Mouse (Mus musculus) cerebral cortex, adult 2 months (tissue): ENCODE results near the gene Galnt6.

ENCODE experiments used
- WGBS: fragments of 180-500 bp; shearing (Covaris S2); methylation state at CpG from one replicate; pipeline ENCODE4 v1.1.7; 2018; 5-methylcytosine and 5-hydroxymethylcytosine counted together

Galnt6 gene

DNA sequence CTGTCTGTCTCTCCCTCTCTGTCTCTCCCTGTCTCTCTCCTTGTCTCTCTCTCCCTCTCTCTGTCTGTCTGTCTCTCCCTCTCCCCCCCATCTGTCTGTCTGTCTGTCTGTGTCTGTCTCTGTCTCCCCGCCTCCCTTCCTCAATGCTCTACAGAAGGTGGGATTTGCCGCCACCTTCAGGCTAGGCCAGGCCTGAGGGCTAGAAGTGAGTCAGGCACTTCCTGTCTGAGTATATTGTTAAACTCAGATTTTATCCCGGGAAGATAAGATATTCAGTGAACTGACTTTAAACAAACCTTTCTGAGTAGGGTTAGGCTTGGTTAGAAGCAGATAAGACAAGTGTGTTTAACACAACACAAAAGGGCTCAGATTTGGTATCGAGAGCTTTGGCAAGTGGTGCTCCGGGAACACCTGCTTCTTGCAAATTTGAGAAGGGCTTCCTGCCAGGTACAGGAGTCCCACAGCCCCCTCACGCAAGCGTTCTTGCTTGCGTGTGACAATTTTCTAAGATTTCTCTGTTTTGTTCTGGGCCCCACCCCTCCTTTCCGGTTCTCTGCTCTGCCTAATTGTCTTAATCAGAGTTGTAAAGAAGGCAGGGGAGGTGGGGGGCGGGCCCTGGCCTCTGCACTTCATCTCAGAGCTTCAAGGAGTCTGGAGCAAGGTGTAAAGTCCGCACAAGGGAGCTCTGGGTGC lies 25.8 kb upstream of the Galnt6 start:
- 4% methylated on average over 11 of the region's 11 CpGs for WGBS

DNA sequence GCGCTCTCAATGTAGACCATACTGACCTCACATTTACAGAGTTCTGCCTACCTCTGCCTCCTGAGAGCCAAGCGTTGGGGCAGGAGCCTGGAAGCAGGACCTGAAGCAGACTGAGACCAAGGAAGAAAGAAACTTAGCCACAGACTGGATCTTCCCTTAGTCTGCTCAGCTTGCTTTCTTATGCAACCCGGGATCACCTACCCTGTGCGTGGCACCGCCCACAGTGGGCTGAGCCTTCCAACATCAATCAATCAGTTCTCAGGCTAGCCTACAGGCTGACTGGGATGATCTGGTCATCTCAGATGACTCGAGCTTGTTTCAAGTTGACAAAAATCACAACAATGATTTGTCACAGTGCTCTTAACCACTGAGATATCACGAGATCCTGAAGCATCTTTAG lies 24.9 kb upstream of the Galnt6 start:
- 73% methylated on average over 7 of the region's 7 CpGs for WGBS

DNA sequence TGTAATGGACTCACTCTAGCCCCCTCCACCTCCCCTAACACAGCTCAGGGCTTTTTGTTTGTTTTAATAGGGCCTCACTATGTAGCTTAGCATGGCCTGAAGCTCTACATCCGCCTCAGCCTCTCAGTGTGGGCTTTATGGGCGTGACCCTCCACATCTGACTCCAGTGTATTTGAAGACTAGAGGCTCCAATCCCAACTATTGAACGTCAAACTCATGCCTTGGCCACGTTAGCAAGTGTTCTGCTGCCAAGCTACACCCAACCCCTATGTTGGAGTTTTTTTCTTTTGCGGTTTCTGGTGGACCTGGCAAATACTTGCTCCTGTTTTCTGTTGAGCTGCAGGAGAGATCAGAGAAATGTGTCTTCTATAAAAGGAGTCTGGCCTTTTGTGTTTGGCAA lies 23.9 kb upstream of the Galnt6 start:
- WGBS, result 69% methylated on average over 5 of the region's 5 CpGs

DNA sequence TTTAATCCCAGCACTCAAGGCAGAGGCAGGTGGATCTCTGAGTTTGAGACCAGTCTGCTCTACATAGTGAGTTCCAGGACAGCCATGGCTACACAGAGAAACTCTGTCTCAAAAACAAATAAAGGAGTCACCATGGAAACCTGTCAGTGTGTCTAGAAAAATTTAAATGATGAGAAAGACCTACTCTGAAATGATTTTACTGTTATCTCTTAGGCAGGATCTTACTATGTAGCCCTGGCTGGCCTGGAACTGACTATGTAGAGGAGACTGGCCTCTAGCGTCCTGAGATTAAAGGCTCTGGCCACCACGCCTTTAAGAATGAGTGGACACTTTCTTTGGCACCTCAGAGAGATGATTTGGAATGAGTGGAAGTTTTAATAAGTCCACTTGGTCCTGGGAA lies 23.3 kb upstream of the Galnt6 start:
- WGBS, result 84% methylated on average over 2 of the region's 2 CpGs

DNA sequence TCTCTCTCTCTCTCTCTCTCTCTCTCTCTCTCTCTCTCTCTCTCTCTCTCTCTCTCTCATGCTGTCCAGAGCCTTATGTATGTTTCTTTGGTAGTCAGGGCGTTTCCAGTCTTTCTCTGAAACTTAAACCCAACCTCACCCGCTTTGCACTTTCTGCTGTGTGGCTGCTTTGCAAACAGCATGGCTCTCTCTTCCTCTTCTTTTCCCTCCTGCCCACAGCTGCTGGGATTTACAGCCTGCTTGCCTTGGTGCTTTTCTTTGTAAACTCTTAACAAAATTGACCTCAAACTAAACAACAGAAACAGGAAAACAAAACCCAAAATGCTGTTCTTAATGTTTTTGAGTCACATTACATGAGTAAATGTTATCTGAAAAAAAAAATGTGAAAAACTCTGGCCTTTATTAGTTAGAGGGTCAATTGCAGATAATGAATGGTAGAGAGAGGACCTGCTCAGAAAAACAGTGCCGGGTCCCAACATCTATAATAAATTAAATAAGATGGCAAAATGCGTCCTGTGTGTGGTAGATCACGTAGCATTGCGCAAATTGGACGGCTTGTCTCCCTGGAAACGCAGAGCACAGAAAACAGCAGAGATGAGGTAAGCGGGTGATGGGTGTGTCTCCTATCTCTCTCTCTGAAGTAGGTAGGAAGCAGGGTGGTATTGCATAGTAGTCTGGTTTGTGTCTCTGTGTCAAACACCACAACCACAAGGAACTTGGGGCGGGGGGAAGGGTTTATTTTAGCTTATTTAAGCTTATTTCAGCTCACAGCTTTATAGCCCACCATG lies 20.8 kb upstream of the Galnt6 start:
- whole genome bisulfite sequencing, result 64% methylated on average over 10 of the region's 10 CpGs

DNA sequence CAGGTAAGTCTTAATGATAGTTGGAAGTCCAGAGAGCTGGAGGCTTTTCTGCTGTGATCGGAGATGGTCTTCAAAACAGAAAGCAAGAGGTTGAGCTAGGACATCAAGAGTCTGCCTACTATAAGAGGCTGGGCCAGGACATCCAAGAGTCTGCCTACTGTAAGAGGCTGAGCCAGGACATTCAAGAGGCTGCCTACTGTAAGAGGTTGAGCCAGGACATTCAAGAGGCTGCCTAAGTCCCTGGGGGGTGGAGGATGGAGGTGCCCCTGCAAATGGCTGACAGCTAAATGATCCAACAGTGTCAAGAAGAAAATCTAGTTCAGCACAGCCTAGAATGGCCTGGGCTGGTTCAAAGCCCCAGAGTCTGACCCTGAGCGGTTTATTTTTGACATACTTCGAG lies 19.4 kb upstream of the Galnt6 start:
- 90% methylated on average over 3 of the region's 3 CpGs for WGBS

DNA sequence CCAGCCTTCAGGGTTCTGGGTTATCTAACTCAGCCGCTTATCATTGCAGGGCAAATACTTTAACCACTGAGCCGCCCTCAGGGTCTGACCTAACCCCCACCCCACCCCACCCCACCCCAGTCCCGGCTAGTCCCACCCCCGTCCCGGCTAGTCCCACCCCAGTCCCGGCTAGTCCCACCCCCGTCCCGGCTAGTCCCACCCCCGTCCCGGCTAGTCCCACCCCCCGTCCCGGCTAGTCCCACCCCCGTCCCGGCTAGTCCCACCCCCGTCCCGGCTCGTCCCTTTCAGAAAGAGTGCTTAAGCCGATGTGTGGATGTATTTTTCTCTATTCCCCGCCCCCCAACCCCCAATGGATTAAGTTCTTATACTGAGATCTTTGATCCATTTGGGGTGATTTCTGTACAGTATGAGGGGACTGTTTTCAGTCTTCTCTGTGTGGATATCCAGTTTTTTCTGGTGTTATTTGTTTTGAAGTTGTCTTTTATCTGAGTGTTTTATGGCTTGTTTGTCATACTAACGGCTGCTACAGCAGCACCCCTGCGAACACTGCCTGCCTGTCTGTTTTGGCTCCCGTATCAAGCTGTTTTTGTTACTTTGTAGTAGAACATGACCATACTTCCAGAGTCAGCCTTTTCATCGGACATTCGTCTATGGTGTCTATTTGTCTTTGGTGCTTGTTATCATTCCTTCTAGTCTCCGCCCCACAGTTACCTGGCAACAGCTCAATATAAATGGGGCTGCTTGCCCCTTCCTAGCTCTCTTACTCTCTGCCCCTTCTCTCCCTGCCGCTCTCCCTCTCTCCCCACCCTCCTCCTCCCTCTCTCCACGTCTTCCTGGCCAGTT lies 18.2 kb upstream of the Galnt6 start:
- WGBS, result 9% methylated on average over 24 of the region's 27 CpGs

DNA sequence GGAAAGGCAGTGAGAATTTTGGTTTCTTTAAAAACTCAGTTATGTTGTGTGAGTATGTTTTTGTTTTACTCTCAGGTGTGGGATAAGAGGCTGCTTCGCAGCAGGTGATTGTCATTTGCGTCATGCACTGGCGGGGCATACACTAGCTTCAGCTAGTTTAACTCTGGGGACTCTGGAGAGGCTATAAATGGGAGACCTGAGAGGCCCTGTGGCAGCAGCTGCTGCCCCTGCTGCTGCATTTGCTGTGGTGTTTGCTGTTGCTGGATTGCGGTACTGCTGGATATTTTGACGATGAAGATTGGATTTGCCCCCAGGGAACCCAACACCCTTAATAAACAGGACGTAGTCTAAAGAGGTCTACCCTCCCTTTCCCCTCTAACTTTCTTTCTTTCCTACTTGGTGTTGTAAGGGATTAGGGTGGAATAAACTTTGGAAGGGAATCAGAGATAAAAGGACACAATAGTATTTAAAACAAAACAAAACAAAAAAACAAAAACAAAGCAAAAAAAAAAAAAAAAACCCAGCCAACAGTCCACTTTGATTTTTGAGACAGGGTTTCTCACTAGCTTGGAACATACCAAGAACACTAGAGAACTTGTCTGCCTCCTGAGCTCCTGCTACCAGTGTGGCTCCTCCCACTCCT lies 17.4 kb upstream of the Galnt6 start:
- 62% methylated on average over 6 of the region's 6 CpGs for WGBS

DNA sequence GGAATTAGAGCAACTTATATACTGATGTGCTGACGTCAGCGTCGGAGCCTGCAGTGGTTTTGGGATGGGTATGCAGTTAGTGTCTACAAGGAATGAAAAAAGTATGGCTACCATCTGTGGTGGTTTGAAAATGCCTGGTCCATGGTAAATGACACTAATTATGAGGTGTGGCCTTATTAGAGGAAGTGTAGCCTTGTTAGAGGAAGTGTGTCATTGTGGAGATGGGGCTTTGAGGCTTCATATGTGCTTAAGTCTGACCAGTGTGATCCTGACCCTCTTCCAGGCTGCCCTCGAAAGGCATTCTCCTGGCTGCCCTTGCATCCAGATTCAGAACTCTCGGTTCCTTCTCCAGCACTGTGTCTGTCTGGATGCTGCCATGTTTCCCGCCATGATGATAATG lies 14.1 kb upstream of the Galnt6 start:
- 93% methylated on average over 6 of the region's 6 CpGs for WGBS

DNA sequence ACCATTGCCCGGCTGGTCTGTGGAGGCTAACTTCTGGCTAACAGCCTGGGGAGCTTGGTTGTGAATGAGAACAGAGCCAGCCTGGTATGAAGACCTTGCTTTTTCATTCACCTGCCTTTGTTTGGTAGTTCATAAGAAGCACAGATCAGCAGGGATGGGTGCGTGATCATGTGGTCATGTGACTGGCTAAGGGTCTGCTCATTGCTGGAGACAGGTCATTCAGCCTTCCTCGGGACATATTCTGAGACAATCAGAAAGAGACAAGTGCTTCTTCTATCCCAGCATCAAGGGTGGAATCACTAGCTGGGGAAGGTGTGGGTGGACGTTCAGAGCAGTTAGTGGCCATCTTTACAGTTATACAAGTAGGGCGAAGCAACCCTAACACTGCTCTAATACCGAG lies 10.3 kb upstream of the Galnt6 start:
- WGBS, result 89% methylated on average over 6 of the region's 6 CpGs

DNA sequence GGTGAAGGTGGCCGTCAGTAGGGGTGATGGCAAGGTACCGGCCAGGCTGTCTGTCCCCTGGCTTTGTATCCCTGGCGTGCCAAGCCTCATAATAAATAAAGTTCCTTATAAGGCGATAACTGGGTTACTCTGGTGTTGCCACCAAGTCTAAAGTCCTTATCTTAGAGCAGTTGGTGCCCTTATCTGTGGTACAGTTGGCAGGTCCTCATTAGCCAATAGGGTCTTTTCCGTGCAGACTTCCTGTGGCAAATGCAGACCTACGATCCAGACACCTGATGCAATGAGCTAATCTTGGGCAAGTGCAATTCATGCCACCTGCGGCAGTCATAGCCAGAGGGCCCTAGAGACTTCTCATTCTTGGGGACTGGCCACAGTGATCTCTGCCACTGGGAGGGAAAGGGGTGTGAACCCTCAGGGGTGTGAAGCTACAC lies 9.2 kb upstream of the Galnt6 start:
- 95% methylated on average over 7 of the region's 7 CpGs for WGBS

DNA sequence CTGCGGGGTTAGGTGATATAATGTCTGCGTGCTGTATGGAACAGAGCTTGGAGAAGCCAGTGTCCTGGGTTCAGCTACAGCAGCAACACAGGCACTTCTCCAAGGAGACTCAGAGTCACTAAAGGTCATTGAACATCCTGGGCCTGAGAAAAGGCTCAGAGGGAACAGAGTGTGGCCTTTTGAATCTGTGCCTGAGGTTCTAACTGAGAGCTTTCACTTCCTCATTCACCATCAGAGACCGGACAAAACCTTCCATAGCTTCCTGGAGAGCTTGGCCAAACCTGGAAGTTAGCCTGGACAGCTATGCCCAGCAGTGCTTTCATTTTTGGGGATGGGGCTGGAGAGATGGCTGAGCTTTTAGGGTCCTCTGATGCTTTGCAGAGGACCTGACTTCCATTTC lies 8.5 kb upstream of the Galnt6 start:
- WGBS, result 89% methylated on average over 3 of the region's 3 CpGs

DNA sequence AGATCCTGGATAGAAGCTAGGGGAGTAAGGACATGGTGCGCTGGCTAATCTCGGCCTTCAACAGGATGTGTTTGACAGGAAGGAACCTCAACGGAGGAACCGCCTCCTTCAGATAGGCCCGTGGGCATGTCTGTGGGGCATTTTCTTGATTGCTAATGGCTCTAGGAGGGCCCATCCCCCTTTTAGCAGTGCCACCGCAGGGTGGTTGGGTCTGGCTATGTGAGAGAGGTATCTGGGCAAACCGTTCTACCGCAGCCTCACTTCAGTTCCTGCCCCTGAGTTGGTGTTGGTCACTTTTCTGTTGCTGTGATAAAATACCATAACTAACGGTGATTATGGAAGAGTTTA lies 6.8 kb upstream of the Galnt6 start:
- 89% methylated on average over 9 of the region's 9 CpGs for WGBS

DNA sequence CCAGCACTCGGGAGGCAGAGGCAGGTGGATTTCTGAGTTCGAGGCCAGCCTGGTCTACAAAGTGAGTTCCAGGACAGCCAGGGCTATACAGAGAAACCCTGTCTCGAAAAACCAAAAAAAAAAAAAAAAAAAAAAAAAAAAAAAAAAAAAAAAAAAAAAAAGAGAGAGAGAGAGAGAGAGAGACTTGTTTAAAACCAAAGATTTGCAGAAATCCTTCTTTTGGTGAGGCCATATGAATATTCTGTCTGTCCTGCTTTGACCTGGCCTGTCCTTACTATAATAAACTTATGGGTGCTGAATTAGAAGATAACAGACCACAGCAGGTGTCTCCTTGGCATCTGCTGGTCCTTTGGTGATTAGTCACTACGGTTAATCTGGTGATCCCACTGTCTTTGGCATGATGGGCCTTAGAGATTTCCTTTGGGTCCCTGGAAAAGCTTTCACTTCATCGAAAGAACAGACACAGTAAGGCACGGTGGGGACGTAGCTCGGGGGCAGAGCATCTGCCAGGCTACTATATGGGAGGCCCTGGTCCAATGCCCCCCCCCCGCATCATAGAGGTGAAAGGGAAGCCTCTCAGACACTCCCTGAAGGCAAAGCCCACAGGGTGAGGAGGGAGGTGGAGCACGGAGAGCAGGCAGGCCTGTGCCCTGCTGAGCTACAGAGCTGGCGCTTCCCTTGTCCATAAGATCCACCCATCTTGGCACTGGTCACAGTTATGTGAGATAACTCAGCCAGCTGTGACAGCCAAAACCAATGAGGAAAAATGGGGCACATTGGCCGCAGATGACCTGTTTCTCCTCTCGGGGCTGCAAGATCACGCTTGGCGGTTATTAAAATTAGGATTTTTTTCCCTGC lies 6.1 kb upstream of the Galnt6 start:
- 88% methylated on average over 14 of the region's 15 CpGs for WGBS

DNA sequence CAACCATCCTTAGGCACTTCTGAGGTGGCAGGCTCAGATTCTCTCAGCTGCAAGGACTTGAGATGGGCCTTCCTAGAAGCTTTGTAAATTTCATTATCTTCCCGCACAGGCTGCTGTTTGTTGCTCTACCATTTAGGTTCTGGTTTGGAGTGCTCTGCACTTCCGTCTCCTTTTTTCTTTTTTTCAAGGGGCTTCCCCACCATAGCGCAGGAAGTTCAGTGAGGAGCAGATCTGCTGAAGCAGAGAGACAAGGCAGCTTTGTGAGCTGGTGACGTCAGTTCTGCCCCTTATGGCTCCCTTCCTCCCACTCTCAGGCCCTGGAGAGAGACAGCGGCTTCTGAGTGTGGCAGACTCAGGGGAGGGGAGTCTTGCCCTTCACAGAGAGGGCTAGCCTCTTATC lies 3.4 kb upstream of the Galnt6 start:
- 52% methylated on average over 5 of the region's 5 CpGs for WGBS

DNA sequence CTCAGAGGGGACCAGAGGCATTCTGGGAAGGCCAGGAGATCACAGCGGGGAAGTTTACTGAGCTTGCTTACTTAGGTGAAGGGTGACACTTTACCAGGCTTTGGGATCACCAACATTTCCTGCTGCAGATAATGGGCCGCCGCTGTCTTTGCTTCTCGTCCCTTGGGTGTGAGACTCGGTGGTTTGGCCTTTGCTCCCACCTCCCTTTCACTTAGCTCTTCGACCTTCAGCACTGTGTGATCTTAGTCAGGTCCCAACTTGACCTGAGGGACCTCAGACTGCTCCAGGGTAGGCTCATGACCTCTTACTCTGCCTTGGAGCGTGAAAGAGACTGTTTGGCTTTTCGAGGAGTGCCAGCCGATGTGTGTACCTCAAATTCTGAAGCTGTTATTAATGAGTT lies 1.9 kb upstream of the Galnt6 start:
- 88% methylated on average over 9 of the region's 9 CpGs for WGBS

DNA sequence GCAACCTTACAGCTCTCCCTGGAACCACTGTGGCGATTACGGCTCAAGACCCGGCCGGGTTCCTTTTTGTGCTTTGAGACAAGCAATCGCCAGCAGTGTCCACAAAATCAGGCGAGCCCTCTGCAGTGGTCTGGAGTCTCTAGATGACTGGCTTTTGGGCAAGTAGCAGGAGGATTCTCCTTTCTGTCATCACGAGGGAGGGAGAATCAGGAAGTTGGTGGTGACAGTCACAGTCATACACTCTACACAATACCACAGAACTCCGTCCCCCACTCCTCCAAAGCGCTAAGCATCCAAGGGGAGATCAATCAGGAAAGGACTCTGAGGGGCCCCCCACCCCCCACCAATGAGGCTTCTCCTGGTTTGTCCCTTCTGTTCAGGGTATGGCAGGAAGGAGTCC lies 590 bp downstream of the Galnt6 start:
- 45% methylated on average over 9 of the region's 9 CpGs for WGBS

DNA sequence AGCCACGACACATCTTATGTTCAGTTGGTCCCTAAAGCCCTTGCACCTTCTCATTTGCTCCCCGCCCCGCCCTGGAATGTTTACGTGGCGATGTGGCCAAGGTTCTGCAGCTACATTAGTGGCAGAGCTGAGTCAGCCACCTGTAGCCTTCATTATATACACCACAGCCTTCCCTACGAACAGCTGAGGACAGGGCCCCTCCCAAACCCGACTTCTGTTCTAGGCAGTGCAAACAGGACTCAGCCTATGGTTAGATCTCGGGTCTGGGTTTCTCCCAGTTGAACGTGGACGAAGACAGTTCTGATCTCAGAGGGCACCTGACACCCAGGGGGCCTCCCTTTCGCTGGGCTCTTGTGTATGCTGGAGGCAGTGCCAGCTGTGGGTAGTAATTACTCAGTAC lies 1.3 kb downstream of the Galnt6 start:
- 82% methylated on average over 11 of the region's 11 CpGs for WGBS

DNA sequence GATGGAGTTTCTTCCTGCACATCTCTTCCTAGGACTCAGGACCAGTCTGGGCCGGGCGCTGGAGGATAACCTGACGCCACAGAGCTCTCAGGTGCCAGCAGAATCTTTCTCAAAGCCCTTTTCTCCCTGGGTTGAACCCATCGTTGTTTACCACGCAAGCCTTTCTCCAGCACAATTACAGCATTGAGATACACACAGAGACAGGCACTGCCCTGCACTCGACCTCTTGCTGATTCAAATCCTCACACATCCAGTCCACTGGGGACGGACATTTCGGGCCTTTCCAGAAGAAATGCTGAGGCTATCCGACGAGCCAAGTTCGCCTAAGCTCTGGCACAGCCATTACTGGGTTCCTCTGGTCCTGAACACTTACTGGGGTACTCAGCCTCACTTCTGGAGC lies 2.5 kb downstream of the Galnt6 start:
- 80% methylated on average over 11 of the region's 11 CpGs for WGBS

DNA sequence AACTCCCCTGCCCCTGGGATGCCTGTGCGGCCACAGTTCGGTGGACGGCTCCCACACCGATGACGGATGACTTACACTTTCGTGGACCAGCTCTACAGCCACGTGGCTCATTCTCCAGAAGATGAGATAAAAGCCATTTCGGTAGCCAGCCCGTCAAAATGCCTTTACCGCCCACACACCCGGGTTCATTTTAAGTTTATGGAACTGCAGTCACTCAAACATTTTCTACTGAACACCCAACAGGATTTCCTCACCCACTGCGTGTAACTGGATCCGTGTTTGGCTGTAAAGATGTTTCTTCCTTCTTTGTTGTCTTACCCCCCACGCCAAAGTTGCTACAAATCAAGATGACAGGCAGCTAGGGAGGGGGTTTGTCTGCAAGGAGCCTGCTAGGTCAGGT lies 5.7 kb downstream of the Galnt6 start:
- WGBS, result 52% methylated on average over 14 of the region's 14 CpGs

DNA sequence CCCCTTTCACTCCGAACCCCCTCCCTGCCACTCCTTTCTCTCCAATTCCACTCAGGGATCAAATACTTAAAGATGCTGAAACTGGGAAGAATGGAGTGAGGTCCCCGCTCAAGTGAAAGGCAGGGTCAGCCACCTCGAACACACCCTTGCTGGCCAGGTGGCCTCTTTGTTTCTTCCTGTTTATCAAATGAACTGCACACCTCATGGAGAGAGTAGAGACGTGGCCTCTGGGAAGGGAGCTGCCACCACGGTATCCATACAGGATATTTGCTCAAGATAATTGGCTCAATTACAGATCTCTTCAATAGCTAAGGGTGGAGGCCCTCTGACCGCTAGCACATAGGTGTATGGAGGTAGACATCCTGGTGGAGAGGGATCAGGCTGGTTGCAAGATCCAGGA lies 6.6 kb downstream of the Galnt6 start:
- 82% methylated on average over 6 of the region's 6 CpGs for WGBS
